Mouse (Mus musculus) kidney, postnatal 14 days (tissue): ENCODE data around the gene Gm43720.

Experiments used
- DNase-seq: peaks from one replicate; pipeline ENCODE4 v3.0.0; 2022; ENCODE audit warnings: mixed read lengths

Gm43720 gene

DNA sequence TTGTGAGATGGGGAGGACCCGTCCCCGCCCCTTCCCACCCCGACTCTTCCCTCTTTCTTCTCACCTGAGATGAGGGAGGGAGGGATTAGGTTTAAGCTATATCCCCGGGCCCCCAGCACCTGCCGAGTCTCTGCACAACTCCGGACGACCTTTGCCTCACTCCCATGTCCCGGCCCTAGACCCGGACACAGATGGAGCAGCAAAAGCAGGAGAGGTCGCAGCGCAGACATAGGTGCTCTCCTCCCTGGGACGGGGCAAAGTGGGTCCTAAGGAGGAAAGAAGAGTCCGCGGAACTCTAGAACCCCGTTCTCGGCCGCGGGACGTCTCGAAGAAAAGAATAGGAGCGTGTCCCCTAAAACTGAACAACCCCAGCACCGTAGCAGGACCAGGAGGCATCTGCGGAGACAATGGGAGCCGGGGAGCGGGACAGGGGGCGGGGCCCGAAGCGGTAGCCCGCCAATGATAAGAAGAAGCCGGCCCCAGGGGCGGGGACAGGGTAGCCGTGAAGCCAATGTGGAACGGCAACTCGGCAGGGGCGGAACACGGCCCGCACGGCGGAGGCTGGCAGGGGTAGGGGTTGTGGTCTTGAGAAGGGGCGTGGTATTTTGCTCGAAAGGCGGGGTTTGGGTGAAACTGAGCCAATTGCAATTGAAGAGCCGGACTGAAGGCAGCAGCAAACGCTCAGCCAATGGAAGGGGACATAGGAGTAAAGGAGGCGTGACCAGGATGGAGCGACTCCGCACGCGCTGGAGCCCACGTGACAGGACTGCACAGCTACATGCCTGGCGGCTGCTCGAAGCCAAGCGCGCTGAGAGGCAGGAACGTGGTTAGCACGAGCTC, at the start of gene Gm43720, which contains the start of the genes Gpc2 and Stag3:
Gene Gm43720, minus strand, starts transcription at position 374 of the 840 bp plus-strand sequence.
Gene Gpc2, minus strand, starts transcription at position 421 of the 840 bp plus-strand sequence.
Gene Stag3, plus strand, starts transcription at position 656 of the 840 bp plus-strand sequence.
- peak; percentile 91 for DNase-seq

DNA sequence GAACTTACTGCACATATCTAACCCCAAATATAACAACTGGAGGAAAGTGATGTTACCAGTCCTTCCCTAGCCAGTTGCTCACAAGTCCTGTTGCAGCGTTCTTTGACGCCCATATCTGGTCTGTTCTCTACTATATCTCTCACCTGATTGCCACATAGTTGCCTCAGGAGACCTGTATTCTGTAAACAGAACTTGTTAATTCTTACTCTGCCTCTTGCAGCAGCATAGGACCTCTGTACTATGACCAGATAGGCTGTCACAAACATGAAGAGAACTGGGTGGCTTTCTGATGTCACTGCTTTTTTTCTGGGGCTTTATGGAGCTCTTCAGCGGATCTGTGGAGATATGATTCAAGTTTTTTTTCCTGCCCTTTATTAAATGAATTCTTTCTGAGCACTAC, 33.0 kb upstream of the Gm43720 start:
- DNase-seq, result no peak

DNA sequence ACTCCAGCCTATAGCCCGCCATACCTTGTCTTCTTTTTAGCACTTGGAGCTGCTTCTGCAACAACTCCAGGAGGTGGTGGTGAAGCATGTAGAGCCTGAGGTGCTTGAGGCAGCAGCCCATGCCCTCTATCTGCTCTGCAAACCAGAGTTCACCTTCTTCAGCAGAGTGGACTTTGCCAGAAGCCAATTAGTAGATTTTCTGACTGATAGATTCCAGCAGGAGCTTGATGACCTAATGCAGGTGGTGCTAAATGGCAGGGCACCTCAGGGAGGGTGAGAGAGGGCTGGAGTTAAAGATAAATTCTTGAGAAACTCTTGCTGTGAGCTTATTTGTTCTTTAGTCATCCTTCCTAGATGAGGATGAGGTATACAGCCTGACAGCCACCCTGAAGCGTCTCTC, 19.9 kb upstream of the Gm43720 start:
- DNase-seq, result no peak

DNA sequence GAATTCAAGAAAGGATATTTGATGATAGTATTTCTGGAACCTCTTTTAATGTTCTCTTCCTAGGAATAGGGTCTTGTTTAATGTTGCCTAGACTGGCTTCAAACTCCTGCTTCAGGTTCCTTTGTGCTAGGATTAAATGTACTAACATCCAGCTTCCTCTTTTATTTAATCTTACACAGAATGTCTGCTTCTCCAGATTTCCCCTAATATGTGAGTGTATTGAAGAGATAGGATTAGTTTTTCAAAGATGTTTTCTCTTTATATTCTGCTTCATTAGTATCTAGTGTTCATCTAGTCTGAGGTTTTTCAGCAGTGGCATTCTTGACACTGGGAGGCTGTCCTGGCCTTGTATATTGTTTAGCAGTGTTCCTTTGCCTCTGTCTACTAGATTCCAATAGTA, 14.4 kb upstream of the Gm43720 start:
- no peak for DNase-seq

DNA sequence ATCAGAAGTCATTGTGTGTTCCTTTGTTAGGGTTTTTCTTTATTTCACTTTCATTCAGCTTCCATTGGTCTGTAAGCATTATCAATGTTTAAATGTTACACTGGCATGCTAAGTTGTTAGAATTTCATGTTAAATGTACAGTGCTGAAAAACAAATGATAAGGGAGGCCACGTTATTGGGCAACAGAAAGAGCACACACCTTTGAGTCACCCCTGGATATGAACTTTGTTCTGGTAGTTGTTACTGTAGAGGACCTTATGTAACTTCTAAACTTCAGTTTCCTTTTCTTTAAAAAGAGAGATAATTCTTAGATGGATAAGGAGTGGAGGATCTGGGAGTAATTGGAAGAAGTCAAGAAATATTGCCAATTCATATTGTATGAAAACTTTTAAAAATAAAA, 11.9 kb upstream of the Gm43720 start:
- no peak for DNase-seq

DNA sequence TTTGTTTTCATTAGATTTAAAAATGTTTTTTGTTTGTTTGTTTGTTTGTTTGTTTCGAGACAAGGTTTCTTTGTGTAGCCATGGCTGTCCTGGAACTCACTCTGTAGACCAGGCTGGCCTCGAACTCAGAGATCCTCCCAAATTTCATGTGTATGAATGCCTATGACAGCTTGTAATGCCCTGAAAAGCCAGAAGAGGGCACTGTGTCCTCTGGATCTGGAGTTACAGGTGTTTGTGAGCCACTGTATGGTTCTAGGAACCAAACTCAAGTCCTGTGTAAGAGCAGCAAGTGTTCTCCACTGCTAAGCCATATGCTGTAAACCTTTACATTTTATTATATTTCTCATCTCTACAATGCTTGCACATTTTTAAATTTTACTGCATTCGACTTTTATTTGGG, 8.1 kb upstream of the Gm43720 start:
- no peak for DNase-seq

DNA sequence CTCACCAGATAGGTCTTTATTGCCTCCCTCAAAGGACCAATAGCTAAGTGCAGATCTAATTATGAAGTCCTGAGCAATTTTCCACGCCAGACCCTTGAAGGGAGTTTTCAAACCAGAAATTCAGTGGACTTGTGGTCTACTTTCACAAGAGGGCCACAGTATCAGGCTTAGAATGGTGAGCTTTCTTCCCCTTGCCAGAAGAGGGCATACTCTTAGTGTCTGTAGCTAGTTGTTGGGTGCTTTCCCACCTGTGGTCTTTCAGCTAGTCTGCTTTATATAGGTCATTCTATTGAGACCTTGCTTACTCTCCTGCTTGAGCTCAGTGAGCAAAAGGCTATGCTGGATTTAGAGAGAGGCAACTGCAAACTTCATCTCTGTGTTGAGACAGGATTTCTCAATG, 3.8 kb upstream of the Gm43720 start:
- no peak for DNase-seq

DNA sequence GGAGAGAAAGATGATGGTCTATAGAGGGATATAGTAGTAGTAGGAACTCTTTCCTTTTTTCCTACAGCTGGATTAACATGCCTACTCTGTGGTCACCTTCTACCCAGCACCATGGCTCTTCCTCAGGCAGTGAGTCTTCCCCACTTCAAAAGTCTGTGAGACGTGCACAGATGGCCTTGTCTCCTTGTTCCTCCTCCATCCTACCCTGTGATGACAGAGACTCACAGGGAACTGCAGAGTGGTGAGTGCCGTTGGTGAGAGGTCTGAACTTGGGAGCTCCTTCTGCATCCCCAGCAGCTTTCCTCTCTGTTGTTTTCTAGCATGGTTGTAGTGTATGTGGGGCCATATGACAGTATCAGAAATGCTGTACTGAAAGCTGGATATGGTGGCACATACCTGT, 2.0 kb upstream of the Gm43720 start:
- DNase-seq, result no peak

DNA sequence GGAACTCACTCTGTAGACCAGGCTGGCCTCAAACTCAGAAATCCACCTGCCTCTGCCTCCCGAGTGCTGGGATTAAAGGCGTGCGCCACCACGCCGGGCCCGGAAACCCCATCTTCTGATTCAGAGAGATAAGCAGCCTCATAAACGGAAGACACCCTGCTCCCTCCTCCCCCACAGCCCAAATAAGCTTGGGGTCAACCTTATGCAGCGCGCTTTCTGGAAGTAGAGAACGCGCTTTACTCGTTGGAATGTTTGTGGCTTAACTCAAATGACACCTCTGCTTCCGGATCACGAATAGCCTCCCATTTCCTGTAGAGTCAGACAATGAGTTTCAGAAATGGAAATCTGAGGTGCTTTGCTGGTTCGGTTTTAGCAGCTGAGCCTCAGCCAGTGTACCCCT, 1.1 kb upstream of the Gm43720 start:
- DNase-seq, result no peak

DNA sequence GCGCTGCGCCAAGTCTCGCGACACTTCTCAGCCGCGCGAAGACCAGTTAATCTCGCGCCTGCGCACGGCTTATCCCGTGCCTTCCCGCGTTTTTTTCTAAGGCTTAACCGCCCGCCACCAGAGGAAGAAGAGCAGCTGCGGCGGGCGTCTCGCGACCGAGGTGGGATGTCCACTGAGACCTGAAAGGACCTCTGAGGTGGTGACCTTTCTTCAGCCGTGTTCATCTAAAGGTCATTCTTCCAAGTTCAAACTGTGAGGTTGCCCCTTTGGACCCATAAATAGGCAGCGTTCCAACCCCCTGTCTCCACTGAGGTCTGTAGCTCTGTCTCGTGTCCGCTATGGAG, 639 bp upstream of the Gm43720 start:
- no peak for DNase-seq

DNA sequence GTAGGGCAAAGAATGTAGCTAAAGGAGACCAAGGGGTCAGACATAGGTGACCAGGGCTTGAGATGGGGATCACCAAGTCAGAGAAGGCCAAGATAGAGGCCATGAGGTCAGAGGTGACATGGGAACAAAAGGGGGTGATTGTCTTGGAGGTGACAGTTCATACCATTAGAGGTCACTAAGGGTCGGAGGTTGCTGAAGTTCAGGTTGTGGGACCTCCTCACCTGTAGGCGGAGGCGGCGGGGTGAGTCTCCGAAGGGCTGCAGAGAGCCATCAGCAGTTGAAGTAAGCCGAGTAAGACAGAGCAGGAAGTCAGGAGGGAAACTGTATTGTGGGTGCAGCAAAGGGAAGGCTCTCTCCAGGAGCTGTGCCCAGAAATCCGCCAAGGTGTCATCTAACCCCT, 1.8 kb downstream of the Gm43720 start:
- no peak for DNase-seq

DNA sequence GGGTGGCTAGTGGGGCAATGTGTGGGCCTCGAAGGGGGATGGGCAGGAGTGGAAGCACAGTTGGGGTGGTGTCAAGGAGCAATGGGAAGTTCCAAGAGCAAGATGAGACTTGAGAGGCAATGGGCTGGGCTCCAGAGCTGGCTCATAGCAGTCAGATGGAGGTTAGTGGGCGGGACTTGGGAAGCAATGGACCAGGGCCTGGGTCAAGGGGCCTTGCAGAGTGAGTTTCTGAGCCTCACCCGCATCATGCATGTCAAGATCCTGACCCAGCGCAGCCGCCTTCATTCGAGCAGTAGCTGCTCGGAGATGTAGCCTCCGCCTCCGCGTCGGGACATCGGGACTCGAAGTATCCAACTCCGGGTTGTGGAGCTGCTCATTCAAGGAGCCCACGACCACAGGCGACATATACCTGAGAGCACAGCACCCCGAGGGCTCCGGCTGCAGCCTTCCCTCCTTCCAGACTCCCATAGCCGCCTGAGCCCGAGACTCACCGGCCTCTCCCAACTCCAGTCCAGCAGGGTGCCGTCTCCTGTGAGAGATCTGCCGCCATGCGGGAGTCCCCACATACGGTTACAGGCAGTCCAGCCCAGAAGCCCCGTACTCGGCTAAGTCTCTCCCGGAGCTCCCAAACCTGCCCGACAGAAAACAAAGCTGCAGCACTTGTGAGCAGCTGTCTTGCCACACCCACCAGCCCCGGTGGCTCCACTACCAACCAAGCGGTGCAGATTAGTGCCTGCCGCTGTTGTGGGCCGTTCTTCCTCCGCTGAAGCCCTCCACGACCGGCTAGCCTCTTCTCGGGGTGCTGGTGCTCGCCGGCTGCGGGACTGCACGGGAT, 4.3 kb downstream of the Gm43720 start:
- peak; percentile 53 for DNase-seq

DNA sequence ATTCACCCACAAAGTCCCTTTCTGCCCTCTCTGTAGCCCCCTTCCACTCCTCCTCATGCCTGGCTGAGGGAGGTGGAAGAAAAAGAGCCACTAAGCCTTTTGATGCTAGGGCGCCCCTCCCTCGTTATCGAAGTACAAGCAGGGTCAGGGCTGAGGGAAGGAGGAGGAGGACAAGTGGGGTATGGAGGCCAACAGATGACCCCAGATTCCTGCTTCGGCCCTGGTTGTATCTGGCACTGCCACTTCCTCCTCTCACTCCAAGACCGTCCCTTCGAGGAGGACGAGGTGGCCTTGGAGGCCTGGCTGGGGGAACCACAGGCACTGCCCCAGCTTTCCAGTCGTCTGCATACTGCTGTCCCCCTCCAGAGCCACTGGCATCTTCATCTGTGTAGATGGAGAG, 5.6 kb downstream of the Gm43720 start:
- no peak for DNase-seq

DNA sequence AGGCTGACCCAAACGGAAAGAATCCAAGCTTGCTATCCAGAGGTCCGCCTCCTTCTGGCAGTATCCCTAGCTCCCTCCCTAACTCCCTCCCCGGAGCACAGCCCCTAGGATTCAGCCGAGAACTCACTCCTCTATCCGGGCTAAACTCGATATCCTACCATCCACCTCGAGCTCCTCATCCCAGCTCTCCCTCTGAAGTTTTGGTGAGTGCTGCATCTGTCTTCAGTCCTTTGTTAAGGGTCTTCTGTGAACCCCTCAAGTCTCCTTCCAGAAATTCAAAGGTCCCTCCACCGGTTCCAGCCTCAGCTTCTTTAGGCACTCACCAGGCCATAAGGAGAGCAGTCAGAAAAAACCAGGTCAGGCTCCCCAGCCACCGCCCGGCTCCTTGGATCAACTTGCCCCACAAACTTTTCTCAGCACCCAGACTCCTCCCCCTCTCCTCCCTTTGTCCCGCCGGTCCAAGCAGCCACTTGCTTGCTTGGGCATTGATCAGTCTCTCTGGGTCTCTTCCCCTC, 7.3 kb downstream of the Gm43720 start, which contains the start of gene Gal3st4:
Gene Gal3st4, minus strand, starts transcription at position 432 of the 515 bp plus-strand sequence.
- DNase-seq, result no peak

DNA sequence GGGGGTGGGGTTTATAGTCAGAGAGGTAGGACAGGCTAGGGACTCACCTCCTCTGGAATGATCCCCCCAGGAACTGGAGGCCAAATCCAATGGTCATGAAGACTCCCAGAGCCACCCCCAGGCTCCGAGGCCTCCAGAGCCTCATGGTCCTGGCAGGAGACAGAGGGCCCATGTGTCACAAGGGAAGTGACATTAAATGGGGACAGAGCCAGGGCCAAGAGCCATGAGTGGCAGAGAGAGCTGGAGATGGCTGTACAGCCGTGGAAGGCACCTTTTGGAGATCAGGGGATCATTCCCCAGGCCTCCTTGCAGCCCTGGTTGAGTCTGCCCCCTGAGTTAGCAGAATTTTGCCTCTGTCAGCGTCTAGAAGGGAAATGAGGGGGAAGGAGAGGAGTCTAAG, 8.5 kb downstream of the Gm43720 start:
- DNase-seq, result no peak

DNA sequence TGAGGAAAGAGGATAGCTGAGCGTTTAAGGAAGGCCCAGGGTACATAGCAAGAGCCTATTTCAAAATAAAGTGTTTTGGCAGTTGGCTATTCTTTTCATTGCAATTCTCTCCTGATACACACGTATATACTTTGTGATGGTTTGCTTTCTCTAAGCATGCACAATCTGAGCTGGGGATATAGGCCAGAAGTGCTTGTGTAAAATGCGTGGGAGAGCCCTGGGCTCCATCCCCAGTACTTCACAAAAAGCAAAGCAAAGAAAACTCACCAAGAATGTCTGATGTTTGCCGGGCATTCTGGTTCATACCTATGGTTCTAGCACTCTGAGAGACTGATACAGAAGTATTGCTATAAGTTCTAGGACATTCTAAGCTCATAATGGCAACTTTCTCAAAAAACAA, 10.8 kb downstream of the Gm43720 start:
- no peak for DNase-seq

DNA sequence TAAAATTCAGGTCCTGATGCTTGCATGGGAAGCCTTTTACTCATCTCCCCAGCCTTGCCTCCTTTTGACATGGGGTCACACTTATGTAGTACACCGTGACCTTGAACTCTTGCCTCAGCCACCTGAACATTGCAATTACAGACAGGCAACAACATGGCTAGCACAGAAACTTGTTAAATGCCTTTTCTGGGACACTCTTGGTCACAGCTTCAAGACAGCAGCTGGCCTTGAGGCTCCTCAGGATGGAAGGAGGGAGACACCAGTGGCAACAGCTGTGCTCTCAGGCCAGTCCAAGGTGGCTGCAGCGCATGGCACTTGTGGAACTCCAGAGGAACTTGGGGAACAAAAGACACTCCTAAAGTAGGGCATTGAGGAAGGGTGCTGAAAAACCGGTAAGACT, 12.6 kb downstream of the Gm43720 start:
- DNase-seq, result no peak

DNA sequence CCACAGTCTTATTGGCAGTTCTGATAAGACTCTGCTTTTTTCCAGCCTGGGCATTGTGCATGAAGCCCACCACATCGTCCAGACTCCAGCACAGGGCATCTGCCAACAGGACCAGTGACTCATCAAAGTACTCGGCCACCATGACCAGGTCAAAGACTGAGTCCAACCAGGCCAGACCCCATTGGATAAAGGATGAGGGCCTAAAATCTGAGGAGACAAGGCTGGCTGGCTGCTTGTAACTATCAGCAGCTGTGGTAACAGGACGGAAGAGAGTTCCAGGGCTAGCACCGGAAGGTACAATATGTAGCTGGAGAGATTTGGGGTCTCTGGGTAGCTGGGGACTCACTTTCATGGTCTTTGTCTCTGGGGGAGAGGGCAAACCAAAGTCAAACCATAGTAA, 14.0 kb downstream of the Gm43720 start:
- DNase-seq, result no peak

DNA sequence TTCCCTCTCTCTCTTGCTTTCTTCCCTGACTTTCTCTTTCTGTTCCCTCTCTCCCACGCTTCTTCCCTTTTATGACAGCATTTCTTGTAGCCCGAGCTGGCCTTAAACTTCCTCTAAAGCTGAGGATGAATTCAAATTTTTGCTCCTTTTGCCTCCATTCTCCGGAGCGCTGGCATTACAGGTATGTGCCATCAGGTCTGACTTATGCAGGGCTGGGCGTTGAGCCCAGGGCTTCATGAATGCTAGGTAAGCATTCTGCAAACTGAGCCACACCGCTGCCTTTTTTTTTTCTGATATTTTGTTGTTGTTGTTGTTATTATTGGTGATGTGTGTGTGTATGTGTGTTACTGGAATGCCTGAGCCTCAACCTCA, 15.6 kb downstream of the Gm43720 start:
- DNase-seq, result no peak

DNA sequence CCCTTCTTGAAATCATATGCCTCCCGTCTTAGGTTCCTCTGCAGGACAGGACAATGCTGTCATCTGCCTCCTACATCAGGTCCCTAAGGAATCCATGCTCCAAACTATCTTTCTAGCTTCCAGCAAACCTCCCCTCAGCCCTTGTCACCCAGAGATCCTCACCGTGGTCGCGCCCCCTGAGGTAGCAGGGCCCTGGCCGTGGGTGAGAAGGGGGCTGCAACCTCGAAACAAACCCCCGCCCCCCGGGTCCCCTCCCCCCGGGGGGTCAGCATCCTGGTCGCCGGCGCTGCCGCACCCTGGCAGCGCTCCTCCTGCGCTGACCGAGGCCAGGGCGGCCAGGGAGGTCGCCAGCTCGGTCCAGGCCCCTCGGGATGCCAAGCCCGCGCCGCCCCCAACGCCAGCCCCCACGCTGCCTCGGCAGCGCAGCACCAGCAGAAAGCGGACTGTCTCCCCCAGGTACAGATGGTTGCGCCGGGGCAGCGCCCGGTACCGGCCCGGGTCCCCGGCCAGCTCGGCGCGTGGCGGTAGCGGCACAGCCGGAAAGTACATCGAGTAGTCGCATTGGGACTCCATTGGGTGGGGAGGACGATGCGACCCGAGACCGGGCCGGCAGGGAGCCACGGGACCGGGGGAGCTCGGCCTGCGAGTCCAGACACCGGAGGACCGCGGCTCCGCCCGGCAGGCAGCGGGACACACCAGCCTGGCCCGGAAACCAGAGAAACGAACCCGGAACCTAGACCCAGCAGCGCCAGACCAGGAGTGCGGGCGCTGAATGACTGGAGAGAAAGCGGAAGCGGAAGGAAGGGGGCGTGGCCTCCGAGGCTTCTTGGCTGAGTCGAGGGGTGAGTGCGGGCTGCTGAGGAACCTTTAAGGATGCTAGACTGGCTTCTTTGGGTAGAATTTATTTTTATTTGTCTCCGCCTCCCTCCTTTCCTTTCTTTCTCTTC, 16.2 kb downstream of the Gm43720 start, which contains the start of gene BC037034:
Gene BC037034, minus strand, starts transcription at position 774 of the 947 bp plus-strand sequence.
- DNase-seq, result peak; percentile 94

DNA sequence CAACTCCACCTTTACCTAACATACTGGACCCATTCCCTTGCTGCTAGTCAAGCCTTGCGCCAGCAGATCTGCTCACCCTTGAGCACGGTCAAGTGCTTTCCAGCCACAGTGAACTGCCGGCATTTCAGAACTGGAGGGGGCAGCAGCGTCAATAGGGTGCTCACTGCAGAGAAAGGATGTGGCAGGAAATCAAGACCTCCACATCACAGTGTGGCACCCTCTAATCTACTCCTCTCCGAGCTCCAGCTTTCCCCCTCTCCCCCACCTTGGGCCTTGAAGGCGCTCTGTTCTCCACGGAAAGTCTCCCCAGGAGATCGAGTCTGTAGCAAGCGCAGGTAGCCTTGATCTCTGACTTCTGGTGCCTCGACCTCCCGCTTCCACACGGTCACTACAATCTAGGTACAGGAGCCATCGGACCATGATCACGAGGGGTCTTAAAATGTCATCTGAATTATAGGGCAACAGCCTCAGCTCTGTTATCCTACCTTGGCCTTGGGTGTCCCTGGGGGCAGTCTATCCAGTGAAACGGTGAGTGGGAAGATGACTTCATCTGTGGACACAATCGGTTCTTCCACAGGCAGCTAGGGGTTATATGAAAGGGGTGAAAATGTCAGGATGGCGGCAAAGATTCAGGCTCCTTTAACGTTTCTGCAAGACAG, 17.0 kb downstream of the Gm43720 start:
- DNase-seq, result no peak

DNA sequence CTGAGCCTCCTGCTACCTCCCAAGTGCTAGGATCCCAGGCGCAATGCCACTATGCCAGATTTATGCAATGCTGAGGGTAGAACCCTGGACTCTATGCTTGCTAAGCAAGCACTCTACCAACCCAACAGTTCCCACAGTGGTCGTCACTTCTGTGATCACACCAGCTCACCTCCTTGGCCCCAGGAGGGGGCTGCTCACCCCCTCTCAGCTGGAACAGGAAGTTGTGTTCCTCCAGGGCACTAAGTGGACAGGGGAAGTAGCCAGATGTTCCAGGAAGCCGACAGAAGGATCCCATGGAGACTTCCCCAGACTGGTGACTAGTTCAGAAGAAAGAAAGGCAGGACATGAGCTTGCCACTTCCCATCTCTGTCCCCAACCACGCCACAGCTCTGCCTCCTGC, 17.8 kb downstream of the Gm43720 start:
- DNase-seq, result no peak
